Mouse (Mus musculus) mouse embryonic stem cell (cell line): Measurements from ENCODE around the gene Cdk5r1.
"Not testable (repeated sequence)": the region's sequence is repeated elsewhere in the genome, so short reads cannot be mapped to it uniquely, and the experiment has no call there.

Experiments
- in situ Hi-C, 2 experiments: fragments of 300-500 bp; cut with MboI; formaldehyde crosslinking; loops; 1 replicate in 1 of 2; 3 replicates in 1 of 2; pipeline ENCODE4 v1.14.3; 2019 to 2020; ENCODE audit warnings: low sequenced_read_pairs in 2 of 2, low pct_unique_long_range_greater_than_20kb in 1 of 2, mixed read lengths in 1 of 2; ENCODE audit not compliant: unreplicated experiment in 1 of 2

Gene Cdk5r1

GRCm38 (mm10) chr11:80476222-80477189 is at the start of gene Cdk5r1:
TSS of gene Cdk5r1 (plus strand) at chr11:80477023.
- in situ Hi-C loops, result no loop called here

- in situ Hi-C loops, result no loop called here
Measured at GRCm38 (mm10) chr11:80428381-80429008, 48.3 kb upstream of the Cdk5r1 start, which contains the start of gene Psmd11. TSS of gene Psmd11 (plus strand) at chr11:80428615.

- in situ Hi-C loops, result no loop called here
Measured at GRCm38 (mm10) chr11:80429009-80429475, 47.8 kb upstream of the Cdk5r1 start.

DNA sequence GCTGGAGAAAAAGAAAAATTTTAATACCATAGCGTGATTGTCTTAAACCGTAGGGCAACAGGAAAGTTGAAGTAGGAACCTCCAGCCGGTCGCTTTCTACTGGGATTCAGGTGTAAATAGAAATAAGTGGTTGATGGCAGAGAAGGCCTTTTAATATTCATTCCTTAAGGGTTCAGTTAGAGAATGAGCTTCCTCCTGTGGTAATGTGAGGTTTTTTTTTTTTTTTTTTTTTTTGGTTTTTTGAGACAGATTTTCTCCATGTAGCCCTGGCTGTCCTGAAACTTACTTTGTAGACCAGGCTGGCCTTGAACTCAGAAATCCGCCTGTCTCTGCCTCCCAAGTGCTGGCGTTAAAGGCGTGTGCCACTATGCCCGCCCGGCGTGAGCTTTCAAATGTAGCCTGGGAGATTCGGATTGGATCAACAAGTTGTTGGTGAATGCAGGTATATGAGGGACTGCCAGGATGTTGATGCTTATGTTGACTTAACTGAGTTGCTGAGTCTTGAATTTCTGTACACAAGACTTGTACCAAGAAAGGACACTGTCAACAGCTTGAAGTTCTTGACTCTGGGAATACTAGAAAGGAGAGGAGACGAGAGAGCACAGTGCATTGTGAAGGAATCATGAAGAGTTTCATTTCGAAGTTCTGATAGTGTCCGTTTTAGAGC is 47.2 kb upstream of the Cdk5r1 start:
- in situ Hi-C loops, result no loop called here

DNA sequence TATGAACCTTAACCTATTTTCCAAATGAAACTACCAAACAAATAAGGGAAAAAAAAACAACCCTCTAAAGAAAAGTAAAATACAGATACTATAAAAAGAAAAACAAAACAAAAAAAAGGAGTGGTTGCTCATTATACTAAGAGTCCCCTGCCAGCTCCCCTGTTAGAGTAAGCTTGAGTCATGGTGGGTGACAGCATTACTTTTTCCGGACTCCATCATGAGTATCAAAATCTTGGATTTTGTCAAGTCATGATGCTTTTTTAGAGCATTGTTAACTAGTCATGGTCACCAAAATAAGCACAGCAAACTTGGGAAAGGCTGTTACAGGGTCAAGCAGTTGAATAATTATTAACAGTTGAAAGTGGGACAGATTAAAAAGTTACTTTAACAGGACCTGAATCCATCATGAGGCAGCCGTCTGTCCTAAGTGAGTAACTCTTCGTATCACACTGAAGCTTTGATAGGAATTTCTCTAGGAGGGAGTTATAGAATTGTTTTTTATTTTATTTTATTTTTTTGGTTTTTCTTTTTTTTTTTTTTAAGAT is 46.4 kb upstream of the Cdk5r1 start:
- in situ Hi-C loops, result no loop called here

DNA sequence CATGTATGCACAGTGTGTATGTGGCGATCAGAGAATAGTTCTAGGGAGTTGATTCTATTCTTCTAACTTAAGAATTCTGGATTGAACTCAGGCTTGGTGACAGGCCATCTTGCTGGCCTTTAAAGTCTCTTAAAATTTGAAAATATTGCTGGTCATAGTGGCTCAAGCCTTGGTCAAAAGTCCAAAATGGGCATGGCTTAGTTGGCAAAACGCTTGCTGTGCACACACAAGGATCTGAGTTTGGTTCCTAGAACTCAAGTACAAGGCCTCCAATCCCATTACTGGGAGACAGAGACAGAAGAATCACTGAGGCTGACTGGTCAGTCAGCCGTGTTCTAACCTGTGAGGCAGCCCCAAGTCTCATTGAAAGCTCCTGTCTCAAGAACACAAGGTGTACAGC is 29.9 kb upstream of the Cdk5r1 start:
- in situ Hi-C loops, result no loop called here

GRCm38 (mm10) chr11:80449859-80450258 is 27.0 kb upstream of the Cdk5r1 start:
- in situ Hi-C loops, result no loop called here

DNA sequence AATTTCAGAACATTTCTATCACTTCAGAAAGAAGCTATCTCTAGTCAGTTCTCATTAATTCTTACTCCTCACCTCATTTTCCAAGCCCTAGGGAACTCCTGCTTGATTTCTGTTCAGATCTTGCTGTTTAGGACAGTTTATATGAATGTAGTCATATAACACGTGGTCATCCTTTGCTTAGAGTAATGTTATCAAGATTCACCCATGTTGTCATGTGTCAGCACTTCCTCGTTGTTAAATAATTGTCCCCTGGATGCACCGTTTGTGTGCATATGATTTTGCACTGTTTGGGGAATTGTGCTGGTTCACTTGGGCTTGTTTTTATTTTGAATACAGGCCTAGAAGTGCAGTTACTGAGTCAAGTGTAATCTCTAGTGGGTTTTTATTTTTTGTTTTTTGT is 24.6 kb upstream of the Cdk5r1 start:
- in situ Hi-C loops, result no loop called here

DNA sequence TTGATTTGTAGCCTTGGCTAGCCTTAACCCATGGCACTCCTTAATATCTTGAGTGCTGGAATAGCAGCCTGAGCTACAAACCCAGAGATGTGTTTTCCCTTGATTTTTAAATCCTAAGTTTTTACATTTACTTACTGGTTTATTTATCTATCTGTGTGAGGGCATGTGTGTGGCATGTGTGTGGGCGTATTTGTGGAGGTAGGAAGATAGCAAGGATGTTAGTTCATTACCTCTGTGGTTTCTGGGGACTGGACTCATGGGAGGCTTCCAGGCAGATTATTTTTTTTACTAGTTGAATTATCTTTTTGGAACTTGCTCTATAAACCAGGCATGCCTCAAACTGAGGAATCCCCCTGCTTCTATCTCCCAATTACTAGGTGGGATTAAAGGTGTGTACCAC is 23.6 kb upstream of the Cdk5r1 start:
- in situ Hi-C loops, result no loop called here

- in situ Hi-C loops, result not testable (repeated sequence)
Measured at GRCm38 (mm10) chr11:80463605-80464130, 13.2 kb upstream of the Cdk5r1 start.

- in situ Hi-C loops, result no loop called here
Measured at GRCm38 (mm10) chr11:80471836-80472605, 4.8 kb upstream of the Cdk5r1 start.

GRCm38 (mm10) chr11:80474175-80474691 is 2.6 kb upstream of the Cdk5r1 start:
- in situ Hi-C loops, result no loop called here

- in situ Hi-C loops, result no loop called here
Measured at GRCm38 (mm10) chr11:80474846-80475245, 2.0 kb upstream of the Cdk5r1 start.

DNA sequence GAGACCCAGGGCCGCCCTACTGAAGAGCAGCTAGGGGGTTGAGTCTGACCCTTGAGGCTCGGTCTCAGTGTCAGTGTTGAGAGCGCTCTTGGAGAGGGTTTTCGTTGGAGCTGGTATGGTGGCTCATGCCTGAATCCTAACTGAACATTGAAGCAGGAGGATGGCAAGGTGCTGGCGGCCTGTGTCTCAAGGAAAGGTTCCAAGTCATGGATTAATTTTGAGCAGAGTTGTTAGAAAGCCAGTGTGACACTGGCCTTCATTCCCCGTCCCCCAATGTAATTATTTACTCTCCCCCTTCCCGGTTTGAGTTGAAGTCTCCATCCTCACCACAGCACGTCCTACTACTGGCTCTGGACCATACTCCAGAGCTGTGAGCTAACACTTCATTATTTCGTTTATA is 1.3 kb upstream of the Cdk5r1 start:
- in situ Hi-C loops, result no loop called here

GRCm38 (mm10) chr11:80477341-80478199 is 747 bp downstream of the Cdk5r1 start:
- in situ Hi-C loops, result no loop called here

- in situ Hi-C loops, result no loop called here
Measured at GRCm38 (mm10) chr11:80478694-80479412, 2.0 kb downstream of the Cdk5r1 start.
